ENCODE assay signal across 14 mouse cellular contexts in the genomic region with DNA sequence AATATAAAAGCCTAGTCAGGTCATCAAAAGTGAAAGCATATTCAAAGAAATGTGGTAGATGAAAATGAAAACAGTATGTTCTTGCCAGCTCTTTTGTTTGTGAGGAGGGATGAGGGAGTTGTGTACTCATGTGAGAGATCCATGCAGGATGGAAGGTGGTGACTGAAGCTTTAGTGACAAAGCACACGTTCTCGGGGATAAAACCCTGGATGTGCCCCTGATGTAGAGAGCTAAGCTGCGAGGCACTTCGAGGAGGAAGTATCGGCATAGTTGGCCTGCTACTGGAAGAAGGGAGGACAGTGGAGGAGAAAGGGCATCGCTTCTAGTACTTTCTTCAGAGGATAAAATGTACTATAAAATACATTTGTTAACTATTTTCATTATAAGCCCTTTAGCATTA. TPM values are rescaled to one million over a fixed set of nuclear protein-coding genes. Genes with fewer than 3 reads are reported as not detected.
A peak's percentile ranks its signal among the peaks of the same experiment; 100 is the strongest.
DNase-seq lines count a peak whose midpoint lies in the region; ATAC-seq and TF ChIP-seq lines count a peak whose summit lies in the region.
"Had no signal": no experiment of that assay in that cellular context is flagged by ENCODE, and none has a peak within 500 bp of the region (broad histone marks: within the 10 kb centered on the region; RNA-seq: fewer than 3 reads in every experiment).

No protein-coding gene starts in this region.

- no peaks in the 10 kb centered on the region for H3K9me3 ChIP-seq in megakaryocyte, embryonic 14.5 days
- no peaks in the 10 kb centered on the region for H3K9me3 ChIP-seq in neural tube, embryonic 15.5 days (replicated peaks)
- H3K9me3 ChIP-seq: embryonic facial prominence, embryonic 10.5 days; heart, embryonic 10.5 days; hindbrain, embryonic 12.5 days had no signal

- no peaks in the 10 kb centered on the region for H3K36me3 ChIP-seq in megakaryocyte, embryonic 14.5 days (replicated peaks; ENCODE audit: low read length)
- no peaks in the 10 kb centered on the region for H3K36me3 ChIP-seq in neural tube, embryonic 15.5 days
- H3K36me3 ChIP-seq: embryonic facial prominence, embryonic 10.5 days; heart, embryonic 10.5 days; hindbrain, embryonic 12.5 days had no signal

- no peak overlapping the region for H3K9ac ChIP-seq in neural tube, embryonic 15.5 days (replicated peaks)
- H3K9ac ChIP-seq: hindbrain, embryonic 12.5 days had no signal

- peaks cover 20% of the 10 kb centered on the region; the same call in 1 of the 2 replicates for H3K4me1 ChIP-seq in megakaryocyte, embryonic 14.5 days
- H3K4me1 ChIP-seq in neural tube, embryonic 15.5 days, result no peaks in the 10 kb centered on the region
- H3K4me1 ChIP-seq: embryonic facial prominence, embryonic 10.5 days; heart, embryonic 10.5 days; hindbrain, embryonic 12.5 days had no signal

- no peak overlapping the region for H3K4me3 ChIP-seq in gastrocnemius, adult 2 months
- H3K4me3 ChIP-seq in megakaryocyte, embryonic 14.5 days (replicated peaks), result peak overlapping the region; percentile 87
- no peak overlapping the region for H3K4me3 ChIP-seq in neural tube, embryonic 15.5 days (replicated peaks)
- H3K4me3 ChIP-seq: embryonic facial prominence, embryonic 10.5 days; heart, embryonic 10.5 days; hindbrain, embryonic 12.5 days had no signal

- DNase-seq in gastrocnemius, adult 2 months, result no peak
- DNase-seq in gastrocnemius, adult 8-10 months (ENCODE audit: low spot score in 2 of 2), result no peak
- peak; percentile 30 for DNase-seq in naive thymus-derived CD4-positive, alpha-beta T cell, adult 2 months (ENCODE audit: low read depth)
- DNase-seq in layer of hippocampus, postnatal 14 days (ENCODE audit: low spot score in 2 of 2), result no peak
- DNase-seq: cerebellum, adult 8-10 months; kidney, adult 18-20 months had no signal

- no peak for TF ChIP-seq CTCF in gastrocnemius, adult 2 months (IDR thresholded peaks at IDR 0.05)

- 93% methylated on average over 6 of the region's 6 CpGs for WGBS in neural tube, embryonic 15.5 days

- no peak overlapping the region for H3K4me2 ChIP-seq in neural tube, embryonic 15.5 days
- H3K4me2 ChIP-seq: hindbrain, embryonic 12.5 days had no signal

- intact Hi-C loops in gastrocnemius, adult 2 months (cut with DNase I), result loop anchor here (2.0 to 10.0 kb wide), 3 partner anchors 81 to 429 kb away; no protein-coding TSS in a partner anchor

- H3K27ac ChIP-seq in gastrocnemius, adult 2 months, result peak overlapping the region; percentile 78
- H3K27ac ChIP-seq in neural tube, embryonic 15.5 days (replicated peaks), result no peak overlapping the region
- H3K27ac ChIP-seq: embryonic facial prominence, embryonic 10.5 days; heart, embryonic 10.5 days; hindbrain, embryonic 12.5 days had no signal

- ATAC-seq in megakaryocyte, adult 5-6 weeks (ENCODE audit: poor library complexity, severe bottlenecking), result no peak
- ATAC-seq in erythroblast, adult 5-6 weeks (replicated peaks; ENCODE audit: low FRiP score, poor library complexity, severe bottlenecking), result 0 out of 2 replicates have a peak, but pooled peaks have one; percentile 55
- no peak for ATAC-seq in neural tube, embryonic 15.5 days (ENCODE audit: low FRiP score)

- no peaks in the 10 kb centered on the region for H3K27me3 ChIP-seq in megakaryocyte, embryonic 14.5 days (replicated peaks)
- H3K27me3 ChIP-seq in neural tube, embryonic 15.5 days (replicated peaks), result no peaks in the 10 kb centered on the region
- H3K27me3 ChIP-seq: hindbrain, embryonic 12.5 days had no signal

RNA-seq across cellular contexts. Expression of gene Gpr82, which starts 5.3 kb away (rescaled TPM):
- not detected for total RNA-seq in gastrocnemius, adult 2 months (2021)
- not detected for total RNA-seq in gastrocnemius, adult 8-10 months (2022)
- not detected in 2 replicates for polyA plus RNA-seq in megakaryocyte, embryonic 14.5 days (2012; ENCODE audit: insufficient read depth, low replicate concordance)
- total RNA-seq in megakaryocyte, adult 5-6 weeks (2015), result not detected in 2 replicates
- not detected in 2 replicates for total RNA-seq in megakaryocyte, adult 5-6 weeks (2017)
- total RNA-seq in erythroblast, adult 5-6 weeks (2015; ENCODE audit: low replicate concordance), result 1.0 TPM in 1 of 2 replicates, not detected in the other
- not detected in 2 replicates for total RNA-seq in erythroblast, adult 5-6 weeks (2017; ENCODE audit: low replicate concordance)
- 0.37 and 0.49 TPM in 2 replicates for polyA plus RNA-seq in neural tube, embryonic 15.5 days (2015; fragmentation: Nextera tagmentation; extraction: Ambion mirVana)
- total RNA-seq in layer of hippocampus, postnatal 14 days (2021), result not detected
- total RNA-seq: adrenal gland, postnatal 4 days had no signal

RNA-seq across cellular contexts. Expression of gene Gpr34, which starts 24.0 kb away (rescaled TPM):
- under 1 TPM; 0.41 to 0.42 TPM for total RNA-seq in gastrocnemius, adult 2 months (2021)
- total RNA-seq in gastrocnemius, adult 8-10 months (2022), result under 1 TPM in 3 of 4 experiments, not detected in 1; 0.27 to 0.40 (median 0.35) TPM
- not detected in 2 replicates for polyA plus RNA-seq in megakaryocyte, embryonic 14.5 days (2012; ENCODE audit: insufficient read depth, low replicate concordance)
- 5.5 and 10.6 TPM in 2 replicates for total RNA-seq in megakaryocyte, adult 5-6 weeks (2015)
- total RNA-seq in megakaryocyte, adult 5-6 weeks (2017), result 7.4 and 8.7 TPM in 2 replicates
- total RNA-seq in erythroblast, adult 5-6 weeks (2015; ENCODE audit: low replicate concordance), result 3.8 TPM in 1 of 2 replicates, not detected in the other
- total RNA-seq in erythroblast, adult 5-6 weeks (2017; ENCODE audit: low replicate concordance), result 2.6 and 5.3 TPM in 2 replicates
- 2.7 and 3.3 TPM in 2 replicates for polyA plus RNA-seq in neural tube, embryonic 15.5 days (2015; fragmentation: Nextera tagmentation; extraction: Ambion mirVana)
- 10 to 100 TPM; 11.1 to 17.5 TPM for total RNA-seq in layer of hippocampus, postnatal 14 days (2021)
